Comparison of ENCODE assay signal across 17 mouse cellular contexts in the genomic region with DNA sequence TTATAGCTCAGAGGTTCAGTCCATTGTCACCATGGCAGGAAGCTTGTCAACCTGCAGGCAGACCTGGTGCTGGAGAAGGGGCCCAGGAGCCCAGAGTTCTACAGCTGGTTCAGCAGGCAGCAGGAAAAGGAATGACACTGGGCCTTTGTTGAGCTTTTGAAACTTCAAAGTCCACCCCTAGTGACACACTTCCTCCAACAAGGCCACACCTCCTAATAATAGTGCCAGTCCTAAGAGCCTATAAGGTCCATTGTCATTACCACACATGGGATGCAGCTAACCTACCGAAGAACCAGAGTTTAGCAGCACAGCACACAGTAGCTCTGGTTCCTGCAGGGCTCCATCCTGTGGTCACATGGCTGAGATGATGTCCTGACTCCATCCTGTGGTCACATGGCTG.
"Had no signal": no experiment of that assay in that cellular context is flagged by ENCODE, and none has a peak within 500 bp of the region (broad histone marks: within the 10 kb centered on the region; RNA-seq: fewer than 3 reads in every experiment).

No protein-coding gene starts in this region.

- DNase-seq: kidney, postnatal 25 days; layer of hippocampus, postnatal 36 days; lung, adult 18-20 months; lung, postnatal 10 days; lung, postnatal 36 days; right cerebral cortex, postnatal 14 days; right cerebral cortex, postnatal 4 days; thymus, postnatal 25 days had no signal

- H3K36me3 ChIP-seq: lung, embryonic 15.5 days; midbrain, embryonic 12.5 days; midbrain, embryonic 15.5 days; neural tube, embryonic 12.5 days; neural tube, embryonic 15.5 days had no signal

- H3K9me3 ChIP-seq: lung, embryonic 15.5 days; midbrain, embryonic 12.5 days; midbrain, embryonic 15.5 days; neural tube, embryonic 12.5 days; neural tube, embryonic 15.5 days had no signal

- ATAC-seq: midbrain, embryonic 15.5 days had no signal

- H3K9ac ChIP-seq: liver, embryonic 14.5 days; lung, embryonic 15.5 days; midbrain, embryonic 12.5 days; midbrain, embryonic 15.5 days; neural tube, embryonic 12.5 days; neural tube, embryonic 15.5 days had no signal

- H3K4me2 ChIP-seq: liver, embryonic 11.5 days; lung, embryonic 15.5 days; midbrain, embryonic 12.5 days; midbrain, embryonic 15.5 days; neural tube, embryonic 12.5 days; neural tube, embryonic 15.5 days had no signal

- H3K27ac ChIP-seq: kidney, postnatal 0 days; left cerebral cortex, adult 2 months; liver, embryonic 14.5 days; lung, embryonic 15.5 days; midbrain, embryonic 12.5 days; midbrain, embryonic 15.5 days; neural tube, embryonic 12.5 days; neural tube, embryonic 15.5 days had no signal

- H3K27me3 ChIP-seq: midbrain, embryonic 12.5 days; midbrain, embryonic 15.5 days; neural tube, embryonic 12.5 days; neural tube, embryonic 15.5 days had no signal

- H3K4me3 ChIP-seq: left cerebral cortex, adult 2 months; lung, embryonic 15.5 days; midbrain, embryonic 12.5 days; midbrain, embryonic 15.5 days; neural tube, embryonic 12.5 days; neural tube, embryonic 15.5 days had no signal
